Mouse (Mus musculus) liver, adult (tissue): ENCODE data around the gene Ctdspl.

ENCODE experiments used
- GATA4 ChIP-seq: IDR thresholded peaks from 2 replicates; pipeline ENCODE4 v1.6.1; 2014; ENCODE audit warnings: mild to moderate bottlenecking, low read length; ENCODE audit not compliant: insufficient replicate concordance

Gene Ctdspl

GRCm38 (mm10) chr9:119068266-119068665 is 142.0 kb downstream of the Ctdspl start:
- TF ChIP-seq GATA4: no peak

- TF ChIP-seq GATA4: no peak
These were observed 144.0 kb downstream of the Ctdspl start for GRCm38 (mm10) chr9:119070173-119070825.

GRCm38 (mm10) chr9:119071786-119072185 is 145.5 kb downstream of the Ctdspl start:
- TF ChIP-seq GATA4: no peak

GRCm38 (mm10) chr9:119073184-119073895 is 147.1 kb downstream of the Ctdspl start:
- TF ChIP-seq GATA4: no peak

- TF ChIP-seq GATA4: no peak
These were observed 149.4 kb downstream of the Ctdspl start for GRCm38 (mm10) chr9:119075685-119076084.

- TF ChIP-seq GATA4: no peak
These were observed 153.9 kb downstream of the Ctdspl start for GRCm38 (mm10) chr9:119080040-119080675.

- TF ChIP-seq GATA4: no peak
These were observed 155.8 kb downstream of the Ctdspl start for GRCm38 (mm10) chr9:119082039-119082438.

GRCm38 (mm10) chr9:119082656-119083430 is 156.6 kb downstream of the Ctdspl start:
- TF ChIP-seq GATA4: no peak

- TF ChIP-seq GATA4: no peak
These were observed 157.7 kb downstream of the Ctdspl start for GRCm38 (mm10) chr9:119083966-119084365.

- no peak for TF ChIP-seq GATA4
These were observed 160.2 kb downstream of the Ctdspl start for GRCm38 (mm10) chr9:119086451-119086850.

GRCm38 (mm10) chr9:119087309-119087708 is 161.1 kb downstream of the Ctdspl start:
- TF ChIP-seq GATA4: no peak

GRCm38 (mm10) chr9:119088148-119088801 is 162.0 kb downstream of the Ctdspl start:
- no peak; the same call in 1 of the 2 replicates for TF ChIP-seq GATA4

- TF ChIP-seq GATA4: no peak
These were observed 163.2 kb downstream of the Ctdspl start for GRCm38 (mm10) chr9:119089437-119089836.

- TF ChIP-seq GATA4: no peak
These were observed 164.2 kb downstream of the Ctdspl start for GRCm38 (mm10) chr9:119090462-119090861.

- no peak for TF ChIP-seq GATA4
These were observed 165.5 kb downstream of the Ctdspl start for GRCm38 (mm10) chr9:119091581-119092310.
